ENCODE assay signal across 8 mouse cellular contexts in the genomic region with DNA sequence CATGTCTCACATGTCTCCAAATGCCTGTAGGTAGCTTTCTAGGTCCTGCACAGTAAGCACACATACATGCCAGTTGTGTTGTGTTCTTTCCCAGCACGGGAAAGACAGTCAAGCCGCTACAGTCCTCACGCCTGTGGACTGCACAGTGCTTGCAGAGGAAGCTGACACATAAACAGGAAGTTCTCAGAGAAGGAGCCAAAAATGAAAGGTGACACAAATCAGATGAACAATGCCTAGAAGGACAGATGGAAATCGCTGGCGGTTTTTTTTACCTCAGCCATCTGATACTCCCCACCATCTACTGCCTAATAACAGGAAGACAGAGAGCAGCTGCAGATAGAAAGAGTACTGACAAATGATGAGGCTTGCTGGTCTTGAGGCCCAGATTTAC. TPM values are rescaled to one million over a fixed set of nuclear protein-coding genes. Genes with fewer than 3 reads are reported as not detected.
DNase-seq lines count a peak whose midpoint lies in the region; ATAC-seq lines count a peak whose summit lies in the region.

A gene (minus strand): TSS at position 151 of the 391 bp plus-strand sequence.

- H3K27me3 ChIP-seq in embryonic facial prominence, embryonic 13.5 days: no peaks in the 10 kb centered on the region
- H3K27me3 ChIP-seq in heart, embryonic 15.5 days: no peaks in the 10 kb centered on the region
- no peaks in the 10 kb centered on the region for H3K27me3 ChIP-seq in liver, embryonic 16.5 days (ENCODE audit: control insufficient read depth, insufficient read depth, low read depth, low read length)
- no peaks in the 10 kb centered on the region for H3K27me3 ChIP-seq in neural tube, embryonic 11.5 days (ENCODE audit: control insufficient read depth, insufficient read depth, low read length)

- H3K9ac ChIP-seq in embryonic facial prominence, embryonic 13.5 days: peak within 1 kb of the TSS; percentile 99
- H3K9ac ChIP-seq in heart, embryonic 15.5 days: peak within 1 kb of the TSS; percentile 58
- H3K9ac ChIP-seq in liver, embryonic 16.5 days (ENCODE audit: low read depth, low read length): peak within 1 kb of the TSS; percentile 82
- H3K9ac ChIP-seq in neural tube, embryonic 11.5 days (ENCODE audit: low read length): peak within 1 kb of the TSS; percentile 96

- peak within 1 kb of the TSS; percentile 98 for H3K4me3 ChIP-seq in embryonic facial prominence, embryonic 13.5 days
- H3K4me3 ChIP-seq in heart, embryonic 15.5 days: peak within 1 kb of the TSS; percentile 99
- peak within 1 kb of the TSS; percentile 94 for H3K4me3 ChIP-seq in liver, embryonic 16.5 days (ENCODE audit: low read depth, low read length)
- peak within 1 kb of the TSS; percentile 98 for H3K4me3 ChIP-seq in neural tube, embryonic 11.5 days (ENCODE audit: low read depth, low read length)

- WGBS in embryonic facial prominence, embryonic 13.5 days: 25% methylated on average over 5 of the region's 5 CpGs
- 26% methylated on average over 5 of the region's 5 CpGs for WGBS in heart, embryonic 15.5 days
- WGBS in liver, embryonic 16.5 days (ENCODE audit: insufficient replicate concordance): 11% methylated on average over 5 of the region's 5 CpGs
- 56% methylated on average over 5 of the region's 5 CpGs for WGBS in neural tube, embryonic 11.5 days

- peaks cover 16% of the 10 kb centered on the region for H3K4me1 ChIP-seq in embryonic facial prominence, embryonic 13.5 days
- H3K4me1 ChIP-seq in heart, embryonic 15.5 days (replicated peaks): peaks cover 11% of the 10 kb centered on the region
- H3K4me1 ChIP-seq in liver, embryonic 16.5 days (ENCODE audit: control insufficient read depth, low read depth, low read length): peaks cover 11% of the 10 kb centered on the region
- H3K4me1 ChIP-seq in neural tube, embryonic 11.5 days (ENCODE audit: control insufficient read depth, insufficient read depth, low read length): peaks cover 8% of the 10 kb centered on the region

- DNase-seq in urinary bladder, adult 2 months (ENCODE audit: low spot score): no peak
- DNase-seq in urinary bladder, postnatal 14 days (ENCODE audit: low spot score): no peak
- DNase-seq in kidney, postnatal 10 days: peak; percentile 56
- DNase-seq in neural tube, embryonic 11.5 days (ENCODE audit: low spot score): no peak
- no peak for DNase-seq in ovary, postnatal 10 days (ENCODE audit: low spot score)

- H3K9me3 ChIP-seq in embryonic facial prominence, embryonic 13.5 days: no peaks in the 10 kb centered on the region
- no peaks in the 10 kb centered on the region for H3K9me3 ChIP-seq in heart, embryonic 15.5 days (replicated peaks)
- no peaks in the 10 kb centered on the region for H3K9me3 ChIP-seq in liver, embryonic 16.5 days (replicated peaks; ENCODE audit: control insufficient read depth, low read length)
- no peaks in the 10 kb centered on the region for H3K9me3 ChIP-seq in neural tube, embryonic 11.5 days (ENCODE audit: control insufficient read depth, low read length)

- H3K27ac ChIP-seq in embryonic facial prominence, embryonic 13.5 days: peak within 1 kb of the TSS; percentile 97
- H3K27ac ChIP-seq in heart, embryonic 15.5 days: peak within 1 kb of the TSS; percentile 100
- peak within 1 kb of the TSS; percentile 89 for H3K27ac ChIP-seq in liver, embryonic 16.5 days (ENCODE audit: low read length)
- no peak within 1 kb of the TSS for H3K27ac ChIP-seq in neural tube, embryonic 11.5 days (ENCODE audit: low read depth, low read length)

- no peaks in the 10 kb centered on the region for H3K36me3 ChIP-seq in embryonic facial prominence, embryonic 13.5 days
- H3K36me3 ChIP-seq in heart, embryonic 15.5 days: no peaks in the 10 kb centered on the region
- H3K36me3 ChIP-seq in liver, embryonic 16.5 days (ENCODE audit: control insufficient read depth, insufficient read depth): no peaks in the 10 kb centered on the region
- no peaks in the 10 kb centered on the region for H3K36me3 ChIP-seq in neural tube, embryonic 11.5 days (ENCODE audit: control insufficient read depth, insufficient read depth, low read length)

- H3K4me2 ChIP-seq in embryonic facial prominence, embryonic 13.5 days: peak within 1 kb of the TSS; percentile 67
- H3K4me2 ChIP-seq in heart, embryonic 15.5 days: peak within 1 kb of the TSS; percentile 66
- H3K4me2 ChIP-seq in liver, embryonic 16.5 days (ENCODE audit: low read depth, low read length): peak within 1 kb of the TSS; percentile 98
- H3K4me2 ChIP-seq in neural tube, embryonic 11.5 days (ENCODE audit: low read depth): peak within 1 kb of the TSS; percentile 78

- no peak for ATAC-seq in embryonic facial prominence, embryonic 13.5 days (ENCODE audit: insufficient number of reproducible peaks, insufficient read depth, low FRiP score, low TSS enrichment, low read depth)
- ATAC-seq in heart, embryonic 15.5 days (replicated peaks; ENCODE audit: insufficient number of reproducible peaks, insufficient read depth, low FRiP score, low read depth): no peak
- no peak for ATAC-seq in liver, embryonic 16.5 days (ENCODE audit: low read depth)
- no peak for ATAC-seq in neural tube, embryonic 11.5 days (ENCODE audit: insufficient read depth, low FRiP score, low TSS enrichment)

RNA-seq across cellular contexts. Expression of the gene that starts here (rescaled TPM):
- polyA plus RNA-seq in urinary bladder, adult 2 months (2012; rRNA removed): 11.3 and 13.7 TPM in 2 replicates
- polyA plus RNA-seq in embryonic facial prominence, embryonic 13.5 days (2015; fragmentation: Nextera tagmentation; extraction: Ambion mirVana): 20.4 and 24.5 TPM in 2 replicates
- polyA plus RNA-seq in heart, embryonic 15.5 days (2015; fragmentation: Nextera tagmentation; extraction: Ambion mirVana): 15.5 and 18.6 TPM in 2 replicates
- 4.6 and 4.9 TPM in 2 replicates for polyA plus RNA-seq in liver, embryonic 16.5 days (2015; fragmentation: Nextera tagmentation; extraction: Ambion mirVana)
- polyA plus RNA-seq in neural tube, embryonic 11.5 days (2014; fragmentation: Nextera tagmentation; extraction: Ambion mirVana): 9.2 and 12.0 TPM in 2 replicates
